Mouse (Mus musculus): ENCODE measurements around the gene Kdm5c. TPM values are rescaled to one million over a fixed set of nuclear protein-coding genes. Genes with fewer than 3 reads are reported as not detected.
"Not testable (repeated sequence)": the region's sequence is repeated elsewhere in the genome, so short reads cannot be mapped to it uniquely, and the experiment has no call there.

The Kdm5c gene
- polyA plus RNA-seq, 1 experiment = 70.8 TPM

GRCm38 (mm10) chrX:152222226-152222625 lies 10.6 kb upstream of the Kdm5c start:
- no peaks in the 10 kb centered on the region for H3K9me3 ChIP-seq (replicated peaks; ENCODE audit: control insufficient read depth, insufficient read depth, low read length, poor library complexity, severe bottlenecking)
- H3K4me3 ChIP-seq (ENCODE audit: low read depth, low read length) = no peak overlapping the region
- no peak overlapping the region for H3K27ac ChIP-seq (ENCODE audit: insufficient read depth, low read length)
- H3K36me3 ChIP-seq (ENCODE audit: control insufficient read depth, insufficient read depth, low read length, poor library complexity, severe bottlenecking) = no peaks in the 10 kb centered on the region
- H3K4me1 ChIP-seq (ENCODE audit: control insufficient read depth, insufficient read depth, low read length) = no peaks in the 10 kb centered on the region
- no peaks in the 10 kb centered on the region for H3K27me3 ChIP-seq (ENCODE audit: control insufficient read depth, insufficient read depth, low read length, poor library complexity, severe bottlenecking)
- no peak for TF ChIP-seq EP300 (IDR thresholded peaks at IDR 0.05; ENCODE audit: insufficient read depth, low read depth, low read length)
- no peak for TF ChIP-seq CTCF (IDR thresholded peaks at IDR 0.05; ENCODE audit: low read depth, low read length)
- no peak for TF ChIP-seq POLR2A (IDR thresholded peaks at IDR 0.05; ENCODE audit: insufficient read depth, low read length)
- no peak overlapping the region for H3K9ac ChIP-seq (ENCODE audit: low read depth, poor library complexity, severe bottlenecking)

- TF ChIP-seq EP300 (IDR thresholded peaks at IDR 0.05; ENCODE audit: insufficient read depth, low read depth, low read length) (no peak), POLR2A (IDR thresholded peaks at IDR 0.05; ENCODE audit: insufficient read depth, low read length) (no peak), CTCF (IDR thresholded peaks at IDR 0.05; ENCODE audit: low read depth, low read length) (no peak)
- Histone ChIP-seq H3K9me3 (replicated peaks; ENCODE audit: control insufficient read depth, insufficient read depth, low read length, poor library complexity, severe bottlenecking) (no peaks in the 10 kb centered on the region), H3K4me3 (ENCODE audit: low read depth, low read length) (no peak overlapping the region), H3K36me3 (ENCODE audit: control insufficient read depth, insufficient read depth, low read length, poor library complexity, severe bottlenecking) (no peaks in the 10 kb centered on the region), H3K27me3 (ENCODE audit: control insufficient read depth, insufficient read depth, low read length, poor library complexity, severe bottlenecking) (no peaks in the 10 kb centered on the region), H3K4me1 (ENCODE audit: control insufficient read depth, insufficient read depth, low read length) (no peaks in the 10 kb centered on the region), H3K27ac (ENCODE audit: insufficient read depth, low read length) (no peak overlapping the region), H3K9ac (ENCODE audit: low read depth, poor library complexity, severe bottlenecking) (no peak overlapping the region)
Observed at GRCm38 (mm10) chrX:152223313-152223712, 9.5 kb upstream of the Kdm5c start.

GRCm38 (mm10) chrX:152224280-152224679 lies 8.5 kb upstream of the Kdm5c start:
- Histone ChIP-seq H3K9ac (ENCODE audit: low read depth, poor library complexity, severe bottlenecking) (no peak overlapping the region), H3K9me3 (replicated peaks; ENCODE audit: control insufficient read depth, insufficient read depth, low read length, poor library complexity, severe bottlenecking) (no peaks in the 10 kb centered on the region), H3K27me3 (ENCODE audit: control insufficient read depth, insufficient read depth, low read length, poor library complexity, severe bottlenecking) (no peaks in the 10 kb centered on the region), H3K4me1 (ENCODE audit: control insufficient read depth, insufficient read depth, low read length) (no peaks in the 10 kb centered on the region), H3K27ac (ENCODE audit: insufficient read depth, low read length) (no peak overlapping the region), H3K4me3 (ENCODE audit: low read depth, low read length) (no peak overlapping the region), H3K36me3 (ENCODE audit: control insufficient read depth, insufficient read depth, low read length, poor library complexity, severe bottlenecking) (no peaks in the 10 kb centered on the region)
- TF ChIP-seq CTCF (IDR thresholded peaks at IDR 0.05; ENCODE audit: low read depth, low read length) (no peak), EP300 (IDR thresholded peaks at IDR 0.05; ENCODE audit: insufficient read depth, low read depth, low read length) (no peak), POLR2A (IDR thresholded peaks at IDR 0.05; ENCODE audit: insufficient read depth, low read length) (no peak)

- TF ChIP-seq POLR2A (IDR thresholded peaks at IDR 0.05; ENCODE audit: insufficient read depth, low read length) (no peak), CTCF (IDR thresholded peaks at IDR 0.05; ENCODE audit: low read depth, low read length) (no peak)
- no peaks in the 10 kb centered on the region for H3K9me3 ChIP-seq (replicated peaks; ENCODE audit: control insufficient read depth, insufficient read depth, low read length, poor library complexity, severe bottlenecking)
- no peaks in the 10 kb centered on the region for H3K27me3 ChIP-seq (ENCODE audit: control insufficient read depth, insufficient read depth, low read length, poor library complexity, severe bottlenecking)
- peak overlapping the region; percentile 100 for H3K9ac ChIP-seq (ENCODE audit: low read depth, poor library complexity, severe bottlenecking)
- H3K4me1 ChIP-seq (ENCODE audit: control insufficient read depth, insufficient read depth, low read length) = peaks cover 1% of the 10 kb centered on the region
- peak overlapping the region; percentile 99 for H3K4me3 ChIP-seq (ENCODE audit: low read depth, low read length)
- no peak overlapping the region for H3K27ac ChIP-seq (ENCODE audit: insufficient read depth, low read length)
- H3K36me3 ChIP-seq (ENCODE audit: control insufficient read depth, insufficient read depth, low read length, poor library complexity, severe bottlenecking) = peaks cover 16% of the 10 kb centered on the region
Observed at GRCm38 (mm10) chrX:152234125-152234524, 1.3 kb downstream of the Kdm5c start.

GRCm38 (mm10) chrX:152235758-152236157 lies 2.9 kb downstream of the Kdm5c start:
- no peak overlapping the region for H3K4me3 ChIP-seq (ENCODE audit: low read depth, low read length)
- peaks cover 1% of the 10 kb centered on the region for H3K4me1 ChIP-seq (ENCODE audit: control insufficient read depth, insufficient read depth, low read length)
- no peak overlapping the region for H3K27ac ChIP-seq (ENCODE audit: insufficient read depth, low read length)
- TF ChIP-seq CTCF (IDR thresholded peaks at IDR 0.05; ENCODE audit: low read depth, low read length) = no peak
- no peak for TF ChIP-seq EP300 (IDR thresholded peaks at IDR 0.05; ENCODE audit: insufficient read depth, low read depth, low read length)
- TF ChIP-seq POLR2A (IDR thresholded peaks at IDR 0.05; ENCODE audit: insufficient read depth, low read length) = no peak
- no peaks in the 10 kb centered on the region for H3K27me3 ChIP-seq (ENCODE audit: control insufficient read depth, insufficient read depth, low read length, poor library complexity, severe bottlenecking)
- no peaks in the 10 kb centered on the region for H3K9me3 ChIP-seq (replicated peaks; ENCODE audit: control insufficient read depth, insufficient read depth, low read length, poor library complexity, severe bottlenecking)
- no peak overlapping the region for H3K9ac ChIP-seq (ENCODE audit: low read depth, poor library complexity, severe bottlenecking)
- peaks cover 30% of the 10 kb centered on the region for H3K36me3 ChIP-seq (ENCODE audit: control insufficient read depth, insufficient read depth, low read length, poor library complexity, severe bottlenecking)

- H3K27ac ChIP-seq (ENCODE audit: insufficient read depth, low read length); H3K4me1 ChIP-seq (ENCODE audit: control insufficient read depth, insufficient read depth, low read length); H3K27me3 ChIP-seq (ENCODE audit: control insufficient read depth, insufficient read depth, low read length, poor library complexity, severe bottlenecking); H3K9me3 ChIP-seq (replicated peaks; ENCODE audit: control insufficient read depth, insufficient read depth, low read length, poor library complexity, severe bottlenecking); H3K9ac ChIP-seq (ENCODE audit: low read depth, poor library complexity, severe bottlenecking); H3K4me3 ChIP-seq (ENCODE audit: low read depth, low read length): not testable (repeated sequence)
- peaks cover 64% of the 10 kb centered on the region for H3K36me3 ChIP-seq (ENCODE audit: control insufficient read depth, insufficient read depth, low read length, poor library complexity, severe bottlenecking)
Observed at GRCm38 (mm10) chrX:152243140-152243539, 10.3 kb downstream of the Kdm5c start.
